Mouse (Mus musculus) layer of hippocampus, adult 18-20 months (tissue): Measurements from ENCODE around the gene Tbc1d14. TPM values are rescaled to one million over a fixed set of nuclear protein-coding genes. Genes with fewer than 3 reads are reported as not detected.

ENCODE experiments used
- DNase-seq, 2 experiments: peaks; one replicate each; pipeline ENCODE4 v3.0.0; 2022; ENCODE audit warnings: low spot score in 2 of 2
- total RNA-seq, 2 experiments: library from RNA; stranded (reverse); gene quantifications; 2 replicates each; pipeline ENCODE4 v1.2.3; 2021

The Tbc1d14 gene
- total RNA-seq, 2 experiments from 2014 or later, result 82.2 to 92.2 TPM

DNA sequence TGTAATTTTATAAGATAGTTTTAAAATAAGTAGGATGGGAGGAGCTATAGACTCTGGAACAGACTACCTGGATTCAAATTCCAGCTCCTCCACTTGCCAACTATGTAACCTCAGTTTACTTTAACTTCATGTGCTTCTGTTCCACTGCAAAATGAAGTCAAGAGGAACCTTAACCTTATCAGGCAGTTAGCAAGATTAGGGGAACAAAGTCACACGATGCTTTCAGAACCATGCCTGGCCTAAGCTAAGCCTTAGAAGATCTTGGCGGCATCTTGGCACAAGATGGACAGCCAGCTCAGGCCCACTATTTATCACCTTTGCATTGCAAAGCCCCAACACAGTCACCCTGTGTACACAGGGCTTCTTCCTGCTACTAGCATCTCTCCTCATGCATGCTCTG lies 14.1 kb downstream of the Tbc1d14 start:
- DNase-seq, result no peak

DNA sequence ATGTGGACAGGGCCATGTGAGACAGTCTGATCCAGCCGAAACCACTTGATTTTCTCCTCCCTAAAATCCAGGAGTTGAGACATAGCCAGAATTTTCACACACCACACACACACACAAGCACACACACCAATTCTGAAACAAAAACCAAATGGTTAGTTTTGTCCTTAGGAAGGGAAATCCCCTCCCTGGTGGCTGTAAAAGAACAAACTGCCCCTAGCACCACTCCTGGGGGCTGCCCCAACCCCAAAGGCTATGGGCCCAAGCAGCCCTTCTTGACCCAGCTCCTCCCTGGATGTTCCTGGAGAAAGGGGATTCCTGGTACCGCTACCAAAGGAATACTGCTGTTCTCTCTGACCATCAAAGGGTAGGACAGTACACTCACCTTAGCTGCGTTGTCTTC lies 16.6 kb downstream of the Tbc1d14 start:
- no peak for DNase-seq

DNA sequence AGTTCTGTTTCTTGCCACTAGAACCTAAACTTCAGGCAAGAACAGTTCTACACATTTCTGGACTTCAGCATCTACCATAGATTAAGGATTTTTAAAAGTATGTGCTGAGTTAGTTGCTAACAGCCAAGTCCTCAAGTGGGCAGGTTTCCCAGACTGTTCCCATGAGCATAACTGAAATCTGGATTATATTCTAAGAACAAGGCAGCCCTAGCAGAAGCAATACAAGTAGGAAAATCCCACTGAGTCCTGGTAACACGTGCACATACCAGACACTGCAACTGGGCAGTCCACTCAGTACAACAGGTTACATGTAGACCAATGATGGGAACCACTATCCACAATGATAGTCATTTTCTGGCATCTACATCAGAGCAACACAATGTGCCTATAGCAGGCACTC lies 17.3 kb downstream of the Tbc1d14 start:
- peak in 1 of 2 experiments; percentile 60 for DNase-seq

DNA sequence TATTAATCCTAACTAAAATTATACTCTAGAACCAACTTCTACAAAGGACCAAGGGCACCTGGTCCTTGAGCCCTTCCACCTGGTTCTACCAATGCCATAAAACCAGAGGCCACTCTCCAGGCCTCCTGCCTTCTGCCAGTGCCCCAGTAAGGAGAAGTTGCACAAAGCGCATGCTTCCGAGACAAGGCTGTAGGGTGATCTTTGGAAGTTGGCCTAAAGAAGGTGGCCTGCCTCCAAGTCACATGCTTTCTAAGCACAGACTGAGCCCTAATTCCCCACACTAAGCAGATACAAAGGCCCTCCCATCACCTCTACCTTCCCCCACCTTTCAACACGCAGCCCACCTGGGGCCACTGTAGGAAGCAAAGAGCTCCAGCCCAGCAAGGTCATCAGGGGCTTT lies 17.8 kb downstream of the Tbc1d14 start:
- no peak for DNase-seq

DNA sequence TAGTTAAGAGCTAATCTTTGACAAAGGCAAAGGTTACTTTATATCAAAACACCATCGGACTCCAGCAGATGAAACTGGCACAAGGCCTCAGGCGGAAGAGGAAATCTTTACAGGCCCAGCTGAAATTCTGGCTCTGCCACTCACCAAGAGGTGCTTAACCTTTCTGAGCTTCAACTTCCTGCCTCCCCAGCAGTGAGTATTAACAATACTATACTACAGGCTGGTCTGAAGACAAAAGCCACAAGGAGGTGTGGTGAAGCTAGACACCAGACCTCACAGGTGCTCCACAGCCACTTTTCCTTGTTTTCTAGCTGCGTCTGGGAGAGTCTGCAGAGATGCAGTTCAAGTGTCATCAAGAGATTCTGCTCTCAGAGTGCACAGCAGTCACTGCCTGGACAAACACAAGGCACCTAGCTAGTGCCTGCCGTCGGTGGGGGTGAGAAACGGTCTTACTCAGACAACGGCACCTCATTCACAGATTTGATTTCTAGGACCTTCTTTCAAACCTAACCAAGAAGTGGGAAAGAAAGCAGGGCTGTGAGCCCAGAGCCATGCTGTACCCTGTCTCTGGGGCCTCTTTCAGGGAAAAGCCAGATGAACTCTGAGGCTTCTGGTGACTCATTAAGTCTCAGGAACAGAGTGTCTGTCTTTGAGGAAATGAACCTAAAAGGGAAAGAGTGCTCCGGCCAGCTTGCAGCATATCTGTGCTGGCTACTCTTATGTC lies 18.8 kb downstream of the Tbc1d14 start:
- DNase-seq, result no peak

DNA sequence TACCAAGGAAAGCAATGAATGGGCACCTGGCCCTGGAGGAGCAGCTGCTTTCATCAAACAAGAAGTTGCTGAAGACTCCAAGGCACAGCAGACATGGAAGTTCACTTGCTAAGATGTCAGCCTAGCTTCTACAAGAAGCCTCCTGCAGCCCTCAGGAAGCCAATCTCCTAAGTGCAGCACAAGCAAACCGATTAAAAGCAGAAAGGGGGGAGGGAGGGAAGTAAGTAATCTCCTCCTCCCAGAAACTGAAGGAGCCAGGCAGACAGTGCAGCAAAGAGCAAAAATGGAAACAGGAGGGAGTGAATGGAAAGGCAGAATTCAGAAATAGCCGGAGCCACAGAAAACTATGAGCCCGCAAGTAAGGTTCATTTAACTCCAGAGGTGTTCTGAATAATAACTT lies 19.7 kb downstream of the Tbc1d14 start:
- DNase-seq, result no peak

DNA sequence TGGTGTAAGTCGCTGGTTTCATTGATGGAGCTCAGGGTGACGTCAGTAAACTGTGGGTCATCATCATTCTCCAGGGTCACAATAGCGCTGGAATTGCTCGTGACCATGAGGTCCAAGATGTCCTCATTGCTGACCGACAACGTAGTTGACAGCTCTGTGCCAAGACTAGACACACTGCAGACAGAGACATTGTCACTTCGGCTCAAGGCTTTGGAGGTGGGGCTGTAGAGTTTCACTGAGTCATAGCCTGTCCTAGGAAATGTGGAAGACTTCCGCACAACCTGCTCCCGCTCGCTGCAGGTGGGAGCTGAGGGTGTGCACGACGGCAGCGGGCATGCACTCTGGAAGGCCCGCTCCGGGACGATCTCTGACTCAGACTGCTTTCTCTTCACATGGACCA lies 21.7 kb downstream of the Tbc1d14 start:
- no peak for DNase-seq

DNA sequence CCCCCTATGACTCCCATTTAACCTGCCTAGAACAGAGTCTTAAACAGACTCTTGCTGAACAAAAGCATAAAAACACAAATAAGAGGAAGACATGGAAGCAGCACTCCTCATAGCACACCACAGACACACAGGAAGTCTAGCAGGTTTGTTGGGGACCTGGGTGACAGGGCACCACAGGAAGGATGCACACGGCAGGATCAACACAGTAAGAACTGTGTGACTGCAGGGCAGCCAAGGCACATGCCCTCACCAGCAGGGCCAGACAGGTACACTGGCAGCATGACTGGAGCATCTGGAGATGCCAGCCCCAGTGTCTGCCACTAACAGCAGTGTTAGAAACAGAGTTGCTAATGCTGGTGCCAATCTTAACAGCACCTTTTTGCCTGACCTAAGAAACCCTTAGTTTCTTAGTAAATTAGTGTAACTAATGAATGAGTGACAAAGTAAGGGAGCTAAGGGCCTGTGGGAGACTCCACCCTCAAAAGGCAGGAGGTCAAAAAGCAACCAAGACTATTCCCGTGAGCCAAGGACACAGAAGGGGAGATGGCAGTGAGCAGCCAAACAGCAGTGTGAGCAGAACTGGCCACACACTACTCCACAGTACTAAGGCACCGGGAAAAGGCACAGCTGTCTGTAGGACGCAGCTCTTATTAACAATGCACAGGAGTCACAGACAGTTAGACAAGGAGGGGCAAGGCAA lies 22.4 kb downstream of the Tbc1d14 start:
- DNase-seq, result no peak

DNA sequence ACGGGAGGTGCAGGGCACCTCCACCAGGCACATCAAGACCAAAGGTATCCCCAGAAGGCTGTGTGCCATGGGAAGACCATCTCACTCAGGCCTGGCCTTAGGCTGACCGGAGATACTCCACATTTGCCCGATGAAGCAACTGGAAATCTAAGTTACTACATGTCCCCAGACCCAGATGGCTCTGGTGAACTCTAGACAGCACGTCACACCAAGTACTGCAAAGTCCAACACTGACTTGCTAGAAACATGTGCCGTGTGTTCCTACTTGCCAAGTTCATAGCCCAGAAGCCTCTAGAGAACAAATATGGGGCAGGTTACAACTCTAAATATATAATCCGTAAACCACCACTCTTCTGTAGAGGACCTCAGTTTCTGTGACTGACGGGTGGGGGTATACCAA lies 23.0 kb downstream of the Tbc1d14 start:
- no peak for DNase-seq

DNA sequence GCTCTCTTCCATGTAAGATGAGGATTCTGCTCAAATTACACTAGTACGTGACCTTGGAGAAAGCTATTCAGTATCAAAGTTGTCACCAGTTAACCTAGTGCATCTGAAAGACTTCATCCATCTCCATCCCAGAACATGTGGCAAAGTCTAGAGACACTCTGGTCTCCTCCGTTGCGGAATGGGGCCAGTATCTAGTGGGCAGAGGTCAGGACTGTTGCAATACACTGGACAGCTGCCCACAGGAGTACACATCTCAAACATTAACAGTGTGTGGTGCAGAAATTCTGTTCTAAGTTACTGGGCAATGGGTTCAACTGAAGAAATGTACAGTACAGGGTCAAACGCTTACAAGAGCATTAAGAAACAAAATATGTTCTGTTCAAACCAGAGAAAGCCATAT lies 25.0 kb downstream of the Tbc1d14 start:
- DNase-seq, result no peak

DNA sequence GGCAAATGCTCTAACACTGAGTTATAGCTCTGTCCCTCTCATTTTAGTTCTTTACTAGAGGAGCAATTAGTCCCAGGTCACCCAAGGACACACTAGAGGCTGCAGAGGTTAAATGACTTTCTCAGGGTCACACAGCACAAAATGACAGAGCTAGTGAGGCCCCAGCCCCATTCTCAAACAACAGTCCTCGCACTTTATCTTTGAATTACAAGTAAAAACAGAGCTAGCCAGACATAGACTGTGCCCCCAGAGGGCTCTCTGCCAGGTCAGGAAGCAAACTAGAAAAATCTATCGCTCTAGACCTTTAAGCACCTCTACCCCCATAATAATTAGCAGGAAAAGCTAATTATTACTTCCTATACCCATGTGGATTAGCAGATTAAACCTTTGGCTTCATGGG lies 25.4 kb downstream of the Tbc1d14 start:
- no peak for DNase-seq

DNA sequence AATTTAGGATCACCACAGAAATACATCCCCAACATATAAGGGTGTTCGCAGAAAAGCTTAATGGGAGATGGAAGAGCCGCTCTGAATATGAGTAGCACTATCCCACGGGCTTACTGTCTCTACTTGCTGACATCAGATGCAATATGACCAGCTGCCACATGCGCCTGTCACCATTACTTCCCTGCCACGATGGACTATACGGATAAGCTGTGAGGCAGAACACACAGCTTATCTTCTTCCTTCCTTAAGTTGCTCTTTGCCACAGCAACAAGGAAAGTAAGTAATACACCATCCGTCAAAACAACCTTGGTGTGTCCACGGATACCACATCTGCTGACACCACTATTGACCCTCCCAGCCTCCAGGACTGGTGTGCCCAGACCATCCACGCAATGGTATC lies 28.5 kb downstream of the Tbc1d14 start:
- DNase-seq, result no peak

DNA sequence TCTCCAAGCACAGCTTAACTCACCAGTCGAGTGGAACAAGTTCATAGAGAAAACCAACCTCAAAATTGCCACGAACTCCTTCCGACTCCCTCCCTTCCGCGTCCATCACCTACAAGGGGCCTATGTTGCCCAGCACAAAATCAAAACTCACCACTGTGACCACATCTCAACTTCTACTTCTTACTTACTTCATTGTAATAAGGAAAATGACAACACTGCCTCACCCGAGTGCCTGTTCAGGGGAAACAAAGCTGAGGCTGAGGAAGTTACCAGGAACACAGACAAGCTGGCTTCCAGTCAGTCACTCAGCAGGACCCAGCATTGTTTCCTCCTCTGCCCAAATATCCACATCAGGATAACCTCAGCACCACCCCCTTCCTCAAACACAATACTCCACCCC lies 29.3 kb downstream of the Tbc1d14 start:
- no peak for DNase-seq

DNA sequence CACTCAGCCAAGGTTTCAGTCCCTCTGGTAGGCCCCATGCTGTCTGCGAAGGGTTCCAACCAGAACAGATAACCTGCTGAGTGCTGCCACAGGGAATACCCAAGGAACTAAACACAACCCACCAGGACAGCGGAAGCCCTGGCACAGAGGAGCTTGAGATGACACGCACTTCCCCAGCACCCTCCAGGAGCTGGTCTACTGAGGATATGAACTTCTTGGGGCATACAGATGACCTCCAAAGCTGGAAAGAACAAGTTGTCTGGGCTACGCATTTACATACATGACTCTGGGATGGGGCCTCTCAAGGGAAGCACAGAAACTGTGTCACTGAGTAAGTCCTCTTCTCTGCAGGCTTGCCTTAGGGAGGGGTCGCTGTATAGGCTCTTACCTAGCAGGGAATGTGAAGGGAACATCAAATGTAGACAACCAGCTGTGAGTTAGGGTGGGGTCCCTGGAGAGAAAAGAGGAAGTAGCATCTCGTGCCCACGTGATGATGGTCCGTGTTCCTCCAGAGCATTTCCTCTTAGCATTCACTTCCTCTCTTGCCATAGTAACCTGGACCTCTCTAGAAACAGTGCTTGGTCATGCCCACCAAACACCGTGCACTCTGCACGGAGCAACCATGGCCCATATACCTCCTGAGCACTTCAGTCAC lies 30.2 kb downstream of the Tbc1d14 start:
- DNase-seq, result no peak

DNA sequence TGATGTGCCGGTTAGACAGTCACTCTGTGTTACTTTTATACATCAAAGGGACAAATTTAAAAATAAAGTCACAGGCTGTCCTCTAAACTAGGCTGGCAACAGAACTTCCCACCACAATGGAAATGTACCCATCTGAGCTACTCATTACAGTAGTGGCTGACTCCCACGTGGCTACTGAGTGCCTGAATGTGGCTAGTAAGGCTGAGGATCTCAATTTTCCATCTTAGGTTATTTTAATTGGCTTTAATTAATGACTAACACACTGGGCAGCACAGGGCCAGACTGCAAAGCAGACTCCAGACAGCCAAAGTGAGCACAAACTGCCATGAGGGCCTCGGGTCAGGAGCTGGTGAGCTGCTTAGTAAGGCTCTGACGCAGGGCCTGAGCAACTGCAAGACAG lies 31.6 kb downstream of the Tbc1d14 start:
- peak in 1 of 2 experiments; percentile 74 for DNase-seq

DNA sequence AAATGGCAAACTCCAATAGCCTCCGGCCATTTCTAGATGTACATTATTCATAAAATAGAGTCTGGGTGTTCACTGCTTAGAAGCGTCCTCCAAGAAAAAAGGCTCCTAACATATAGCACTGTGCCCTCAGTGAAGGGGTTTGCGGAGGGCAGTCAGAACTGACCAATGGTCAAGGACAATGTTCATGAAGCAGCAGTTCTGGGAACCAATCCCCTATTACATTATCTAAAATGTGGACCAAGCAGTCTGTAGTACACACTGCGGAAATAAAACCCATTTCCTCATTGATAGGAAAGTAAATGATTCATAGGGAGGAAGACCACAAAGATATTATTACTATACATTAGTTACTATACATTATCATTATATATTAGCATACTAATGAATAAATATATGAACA lies 32.6 kb downstream of the Tbc1d14 start:
- no peak for DNase-seq

DNA sequence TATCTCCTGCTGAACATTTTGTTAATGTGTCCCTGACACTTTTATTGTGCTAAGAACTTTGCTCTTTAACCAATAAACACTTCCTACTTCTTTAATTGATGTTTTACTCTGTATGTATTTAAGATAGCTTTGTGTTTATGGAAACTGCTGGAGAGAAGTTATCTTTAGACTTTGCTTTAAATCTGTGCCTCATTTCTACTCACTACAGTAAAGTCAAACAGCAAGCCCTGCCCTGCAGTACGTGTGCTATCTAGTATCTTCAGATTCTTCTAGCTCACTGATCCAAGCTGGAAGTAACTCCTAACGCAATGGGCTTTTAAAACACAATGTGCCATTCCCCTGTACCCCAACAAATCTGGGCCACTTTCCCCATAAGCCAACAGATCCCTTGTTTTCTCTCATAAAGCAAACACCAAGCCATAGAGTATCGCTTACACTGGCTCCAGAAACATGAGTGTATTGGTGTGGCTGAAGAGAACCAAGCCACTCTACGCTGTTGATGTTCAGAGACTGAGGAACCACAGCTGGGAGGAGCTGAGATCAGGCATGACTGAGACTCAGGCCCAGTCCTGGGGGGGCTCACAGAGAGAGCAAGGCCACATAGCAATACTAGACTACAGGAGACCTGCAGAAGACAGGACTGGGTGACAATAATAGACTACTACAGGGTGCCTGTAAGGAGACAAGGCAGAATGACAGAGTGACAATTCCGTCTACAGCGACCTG lies 33.4 kb downstream of the Tbc1d14 start:
- no peak for DNase-seq

DNA sequence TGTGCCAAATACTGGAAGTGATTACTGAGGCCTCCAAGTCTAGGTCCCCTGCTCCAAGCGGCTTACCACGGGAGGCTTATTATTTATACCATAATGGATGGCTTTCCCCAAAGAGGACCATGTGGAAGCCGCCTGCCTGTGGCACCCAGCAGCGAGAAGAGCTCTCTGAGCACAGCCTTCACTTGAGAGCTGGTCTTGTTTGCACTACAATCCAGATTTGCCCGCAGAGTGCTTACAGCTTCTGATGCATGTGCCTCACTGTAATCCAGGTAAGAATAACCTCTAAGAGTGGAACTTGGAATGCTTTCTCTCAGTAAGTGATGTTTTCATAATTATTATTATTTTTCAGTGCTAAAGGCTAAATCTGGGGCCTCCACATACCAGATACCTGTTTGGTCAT lies 34.0 kb downstream of the Tbc1d14 start:
- no peak for DNase-seq

DNA sequence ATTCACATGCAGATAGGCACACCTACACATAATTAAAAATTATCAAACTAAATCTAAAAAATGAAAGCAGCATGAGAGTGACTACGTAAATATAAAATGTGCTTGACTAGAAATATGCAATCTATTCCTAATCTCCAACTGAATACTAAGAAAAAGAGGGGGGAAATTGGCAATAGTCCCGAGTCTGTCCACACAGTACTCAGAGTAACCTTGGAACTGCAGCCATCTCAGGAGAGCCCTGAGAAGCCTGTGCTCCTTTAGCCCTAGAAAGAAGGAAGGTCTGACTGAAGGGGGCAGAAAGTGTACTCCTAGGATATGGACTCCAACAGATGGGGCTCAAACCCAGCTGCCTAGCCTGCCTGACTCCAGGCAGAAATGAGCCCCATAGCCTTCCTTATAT lies 34.5 kb downstream of the Tbc1d14 start:
- no peak for DNase-seq

DNA sequence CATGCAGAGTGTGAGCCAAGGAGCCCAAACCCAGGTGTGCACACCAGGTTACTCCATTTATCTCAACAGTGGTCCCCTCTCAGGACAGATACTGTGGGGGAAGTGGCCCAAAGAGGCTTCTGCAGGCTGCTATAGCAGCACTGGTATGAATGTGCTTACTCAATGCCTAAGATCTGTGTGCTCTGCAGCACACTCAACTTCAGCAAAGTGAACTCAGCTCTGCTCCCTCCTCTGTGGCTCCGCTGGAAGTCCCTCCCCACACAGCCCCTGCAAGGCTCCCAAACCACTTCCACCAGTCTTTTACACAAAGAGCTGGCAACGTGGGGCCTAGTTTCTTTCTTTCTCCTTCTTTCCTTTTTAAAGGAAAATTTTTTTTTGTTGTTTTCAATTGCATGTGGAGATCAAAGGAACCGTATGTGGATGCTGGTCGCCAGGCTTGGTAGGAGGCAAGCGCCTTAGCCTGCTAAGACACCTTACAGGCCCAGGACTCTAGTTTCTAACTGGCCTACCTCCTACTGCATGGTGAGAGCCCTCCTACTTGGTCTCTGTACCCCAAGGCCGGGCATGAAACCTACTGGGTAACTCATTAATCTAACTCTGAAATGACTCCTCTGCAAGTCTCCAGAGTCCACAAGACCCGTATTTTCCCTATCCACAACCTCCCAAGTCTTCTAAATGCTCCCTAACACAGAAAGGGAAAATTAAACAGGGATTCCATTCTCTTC lies 35.3 kb downstream of the Tbc1d14 start:
- no peak for DNase-seq

DNA sequence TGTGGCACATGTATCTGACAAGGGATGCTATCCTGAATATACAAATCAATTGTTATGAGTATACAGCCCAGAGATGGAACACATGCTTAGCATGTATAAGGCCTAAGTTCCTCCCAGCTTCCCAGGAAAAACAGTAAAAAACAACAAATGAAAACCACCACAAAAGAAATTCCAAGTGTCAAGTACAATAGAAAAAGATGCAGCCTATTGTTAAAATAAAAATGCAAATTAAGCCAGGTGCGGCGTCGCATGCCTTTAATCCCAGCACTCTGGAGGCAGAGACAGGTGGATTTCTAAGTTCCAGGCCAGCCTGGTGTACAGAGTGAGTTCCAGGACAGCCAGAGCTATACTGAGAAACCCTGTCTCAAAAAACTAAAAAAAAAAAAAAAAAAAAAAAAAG lies 36.2 kb downstream of the Tbc1d14 start:
- no peak for DNase-seq
